Mouse (Mus musculus): ENCODE data around the gene Parp16. TPM values are rescaled to one million over a fixed set of nuclear protein-coding genes. Genes with fewer than 3 reads are reported as not detected.
"Not testable (repeated sequence)": the region's sequence is repeated elsewhere in the genome, so short reads cannot be mapped to it uniquely, and the experiment has no call there.

The Parp16 gene
- polyA plus RNA-seq, 1 experiment, result 2.1 TPM

DNA sequence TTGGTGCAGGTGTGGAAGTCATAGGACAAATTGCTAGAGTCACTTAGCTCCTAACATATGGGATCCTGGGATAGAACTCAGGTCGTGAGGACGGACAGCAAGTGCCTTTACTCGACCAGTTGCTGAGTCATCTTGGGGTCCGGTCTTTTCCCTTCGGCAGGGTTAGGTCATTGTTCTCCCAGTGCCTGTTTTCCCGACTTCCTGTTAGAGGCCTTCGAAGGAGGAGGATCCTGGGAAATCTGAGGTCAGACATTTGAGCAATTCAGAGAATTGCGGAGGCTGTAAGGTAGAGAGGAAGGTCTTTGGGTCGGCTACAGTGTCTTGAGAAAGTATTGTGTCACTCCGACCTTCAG lies 19.2 kb downstream of the Parp16 start:
- no peaks in the 10 kb centered on the region for H3K27me3 ChIP-seq (ENCODE audit: control insufficient read depth, insufficient read depth, insufficient read length)
- no peaks in the 10 kb centered on the region for H3K79me2 ChIP-seq (ENCODE audit: control insufficient read depth, insufficient read depth)
- H3K79me3 ChIP-seq (ENCODE audit: low read depth), result no peaks in the 10 kb centered on the region
- H3ac ChIP-seq (ENCODE audit: control insufficient read depth, insufficient read length, low read depth), result no peak overlapping the region
- H3K4me3 ChIP-seq (ENCODE audit: insufficient read depth, poor library complexity, severe bottlenecking), result no peak overlapping the region
- no peaks in the 10 kb centered on the region for H3K36me3 ChIP-seq (ENCODE audit: control insufficient read depth, insufficient read depth)
- TF ChIP-seq CTCF (IDR thresholded peaks at IDR 0.05; ENCODE audit: control insufficient read depth, insufficient read depth, insufficient read length) (no peak), CEBPB (IDR thresholded peaks at IDR 0.05; ENCODE audit: low read depth) (no peak), MYOD1 (IDR thresholded peaks at IDR 0.05; ENCODE audit: control insufficient read depth, insufficient read length, low read depth) (no peak), FOSL1 (IDR thresholded peaks at IDR 0.05; ENCODE audit: insufficient read depth, low read length, poor library complexity, severe bottlenecking) (no peak), USF1 (IDR thresholded peaks at IDR 0.05; ENCODE audit: low read depth) (no peak), MAX (IDR thresholded peaks at IDR 0.05) (no peak), MYOG (IDR thresholded peaks at IDR 0.05; ENCODE audit: control insufficient read depth, extremely low read depth, insufficient read length) (no peak)

DNA sequence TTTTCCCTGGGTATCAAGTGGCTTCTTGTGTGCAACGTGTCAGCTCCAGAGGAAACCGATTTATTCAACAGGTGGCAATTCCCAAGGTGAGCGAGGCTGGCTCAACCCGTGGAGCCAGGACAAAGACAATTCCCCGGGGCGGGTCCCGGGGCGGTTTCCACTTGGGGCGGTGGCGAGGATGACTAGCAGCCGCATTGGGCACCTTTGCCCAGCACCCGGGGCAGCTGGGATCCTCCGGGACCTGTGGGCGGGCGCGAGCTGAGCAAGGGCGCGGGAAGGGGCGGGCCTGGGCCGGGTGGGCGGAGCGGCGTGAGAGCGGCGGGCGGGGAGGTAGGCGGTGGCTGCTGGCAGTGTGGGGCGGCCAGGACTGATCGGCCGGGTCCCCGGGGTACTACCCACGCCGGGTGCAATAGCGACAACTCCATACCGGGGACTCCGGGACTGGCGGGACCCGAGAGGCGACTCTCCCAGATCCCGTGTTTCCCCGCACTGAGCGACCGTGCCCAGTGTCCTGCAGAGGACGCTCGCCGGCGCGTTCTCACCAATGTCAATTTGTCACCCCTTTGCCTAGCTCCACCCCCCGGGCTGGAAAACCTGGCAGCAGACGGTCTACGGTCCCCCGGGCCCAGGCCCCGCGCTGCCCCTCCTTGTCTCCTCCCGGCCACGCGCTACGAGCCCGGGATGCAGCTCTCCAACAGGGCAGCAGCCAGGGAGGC lies 19.8 kb downstream of the Parp16 start:
- Histone ChIP-seq H3K79me3 (ENCODE audit: low read depth) (no peaks in the 10 kb centered on the region), H3K27me3 (ENCODE audit: control insufficient read depth, insufficient read depth, insufficient read length) (no peaks in the 10 kb centered on the region), H3K4me3 (ENCODE audit: insufficient read depth, poor library complexity, severe bottlenecking) (peak overlapping the region; percentile 41), H3ac (ENCODE audit: control insufficient read depth, insufficient read length, low read depth) (peak overlapping the region; percentile 64), H3K79me2 (ENCODE audit: control insufficient read depth, insufficient read depth) (no peaks in the 10 kb centered on the region), H3K36me3 (ENCODE audit: control insufficient read depth, insufficient read depth) (no peaks in the 10 kb centered on the region)
- no peak for TF ChIP-seq MYOD1 (IDR thresholded peaks at IDR 0.05; ENCODE audit: control insufficient read depth, insufficient read length, low read depth)
- TF ChIP-seq CTCF (IDR thresholded peaks at IDR 0.05; ENCODE audit: control insufficient read depth, insufficient read depth, insufficient read length), result peak; percentile 32

DNA sequence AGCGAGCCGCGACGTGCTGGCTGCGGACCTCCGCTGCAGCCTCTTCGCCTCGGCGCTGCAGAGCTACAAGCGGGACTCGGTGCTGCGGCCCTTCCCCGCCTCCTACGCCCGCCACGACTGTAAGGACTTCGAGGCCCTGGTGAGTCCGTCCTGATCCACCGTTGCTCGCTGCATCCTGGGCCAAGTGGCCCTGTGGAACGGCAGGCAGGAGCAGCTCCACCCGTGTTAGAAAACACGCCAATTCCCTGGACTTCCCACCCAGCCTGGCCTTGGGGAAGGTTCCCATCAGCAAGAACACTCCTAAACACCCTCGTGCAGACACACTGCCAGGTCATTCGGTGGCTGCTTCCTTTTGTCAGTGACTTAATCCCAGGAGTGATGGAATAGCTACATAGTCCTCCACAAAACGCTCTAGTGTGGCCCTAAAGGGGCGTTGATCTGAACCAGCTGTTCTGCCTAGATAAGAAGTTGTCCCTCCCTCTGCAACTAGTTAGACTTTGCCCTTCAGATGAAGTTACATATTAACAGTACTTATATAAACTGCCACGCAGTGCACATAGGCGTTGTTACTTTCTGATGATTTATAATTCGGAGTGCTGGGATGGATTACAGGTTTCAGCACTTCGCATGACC lies 20.5 kb downstream of the Parp16 start:
- peak overlapping the region; percentile 64 for H3ac ChIP-seq (ENCODE audit: control insufficient read depth, insufficient read length, low read depth)
- no peaks in the 10 kb centered on the region for H3K79me3 ChIP-seq (ENCODE audit: low read depth)
- H3K4me3 ChIP-seq (ENCODE audit: insufficient read depth, poor library complexity, severe bottlenecking), result peak overlapping the region; percentile 41
- H3K79me2 ChIP-seq (ENCODE audit: control insufficient read depth, insufficient read depth), result no peaks in the 10 kb centered on the region
- no peak for TF ChIP-seq CEBPB (IDR thresholded peaks at IDR 0.05; ENCODE audit: low read depth)
- no peak for TF ChIP-seq CTCF (IDR thresholded peaks at IDR 0.05; ENCODE audit: control insufficient read depth, insufficient read depth, insufficient read length)
- no peak for TF ChIP-seq FOSL1 (IDR thresholded peaks at IDR 0.05; ENCODE audit: insufficient read depth, low read length, poor library complexity, severe bottlenecking)
- TF ChIP-seq USF1 (IDR thresholded peaks at IDR 0.05; ENCODE audit: low read depth), result no peak
- no peak for TF ChIP-seq MYOD1 (IDR thresholded peaks at IDR 0.05; ENCODE audit: control insufficient read depth, insufficient read length, low read depth)
- TF ChIP-seq MYOG (IDR thresholded peaks at IDR 0.05; ENCODE audit: control insufficient read depth, extremely low read depth, insufficient read length), result no peak
- TF ChIP-seq MAX (IDR thresholded peaks at IDR 0.05), result no peak
- no peaks in the 10 kb centered on the region for H3K36me3 ChIP-seq (ENCODE audit: control insufficient read depth, insufficient read depth)
- H3K27me3 ChIP-seq (ENCODE audit: control insufficient read depth, insufficient read depth, insufficient read length), result no peaks in the 10 kb centered on the region

DNA sequence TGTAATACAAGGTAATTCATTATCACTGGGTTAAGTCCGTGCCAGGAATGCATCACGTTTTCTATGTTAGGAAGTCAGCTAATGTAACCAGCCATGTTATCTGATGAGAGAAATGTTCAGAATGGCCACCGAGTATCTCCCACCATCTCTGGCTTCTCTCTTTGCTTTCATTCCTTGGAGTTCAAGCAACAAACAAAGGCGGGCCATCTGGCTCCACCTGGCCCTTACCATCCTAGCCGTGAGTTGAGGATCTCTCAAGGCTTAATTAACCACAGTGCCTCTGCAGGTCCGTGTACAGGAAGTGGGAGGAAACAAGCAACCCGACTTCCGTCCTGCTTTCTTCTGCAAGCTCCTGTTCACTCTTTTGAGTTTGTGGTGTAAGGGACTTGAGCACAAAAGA lies 21.8 kb downstream of the Parp16 start:
- Histone ChIP-seq H3ac (ENCODE audit: control insufficient read depth, insufficient read length, low read depth) (no peak overlapping the region), H3K4me3 (ENCODE audit: insufficient read depth, poor library complexity, severe bottlenecking) (no peak overlapping the region), H3K27me3 (ENCODE audit: control insufficient read depth, insufficient read depth, insufficient read length) (no peaks in the 10 kb centered on the region), H3K36me3 (ENCODE audit: control insufficient read depth, insufficient read depth) (no peaks in the 10 kb centered on the region), H3K79me2 (ENCODE audit: control insufficient read depth, insufficient read depth) (no peaks in the 10 kb centered on the region), H3K79me3 (ENCODE audit: low read depth) (no peaks in the 10 kb centered on the region)
- TF ChIP-seq MYOG (IDR thresholded peaks at IDR 0.05; ENCODE audit: control insufficient read depth, extremely low read depth, insufficient read length) (no peak), USF1 (IDR thresholded peaks at IDR 0.05; ENCODE audit: low read depth) (no peak), FOSL1 (IDR thresholded peaks at IDR 0.05; ENCODE audit: insufficient read depth, low read length, poor library complexity, severe bottlenecking) (no peak)

DNA sequence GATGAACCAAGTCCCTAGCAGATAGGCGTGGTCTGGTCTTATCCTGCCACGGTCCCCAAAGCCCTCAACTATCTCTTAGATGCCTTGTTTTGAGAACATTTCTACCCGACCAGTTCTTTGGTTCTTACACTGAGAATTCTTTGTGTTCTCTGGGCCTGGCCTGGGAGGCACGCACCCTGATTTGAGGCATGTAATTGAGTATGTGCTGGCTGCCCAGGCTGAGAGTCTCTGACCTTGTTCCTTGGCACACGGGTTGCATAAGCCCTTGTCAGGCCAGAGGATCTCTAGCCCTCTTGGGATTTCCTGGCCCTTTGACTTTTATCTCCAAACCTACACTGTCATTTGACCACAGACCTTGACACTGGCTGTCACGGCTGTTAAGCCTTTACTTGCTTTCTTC lies 22.5 kb downstream of the Parp16 start:
- no peak overlapping the region for H3K4me3 ChIP-seq (ENCODE audit: insufficient read depth, poor library complexity, severe bottlenecking)
- no peaks in the 10 kb centered on the region for H3K79me2 ChIP-seq (ENCODE audit: control insufficient read depth, insufficient read depth)
- H3K79me3 ChIP-seq (ENCODE audit: low read depth), result no peaks in the 10 kb centered on the region
- no peak overlapping the region for H3ac ChIP-seq (ENCODE audit: control insufficient read depth, insufficient read length, low read depth)
- TF ChIP-seq MAX (IDR thresholded peaks at IDR 0.05) (no peak), MYOD1 (IDR thresholded peaks at IDR 0.05; ENCODE audit: control insufficient read depth, insufficient read length, low read depth) (no peak), CTCF (IDR thresholded peaks at IDR 0.05; ENCODE audit: control insufficient read depth, insufficient read depth, insufficient read length) (no peak), USF1 (IDR thresholded peaks at IDR 0.05; ENCODE audit: low read depth) (no peak), MYOG (IDR thresholded peaks at IDR 0.05; ENCODE audit: control insufficient read depth, extremely low read depth, insufficient read length) (no peak), FOSL1 (IDR thresholded peaks at IDR 0.05; ENCODE audit: insufficient read depth, low read length, poor library complexity, severe bottlenecking) (no peak), CEBPB (IDR thresholded peaks at IDR 0.05; ENCODE audit: low read depth) (no peak)
- H3K27me3 ChIP-seq (ENCODE audit: control insufficient read depth, insufficient read depth, insufficient read length), result no peaks in the 10 kb centered on the region
- H3K36me3 ChIP-seq (ENCODE audit: control insufficient read depth, insufficient read depth), result no peaks in the 10 kb centered on the region

DNA sequence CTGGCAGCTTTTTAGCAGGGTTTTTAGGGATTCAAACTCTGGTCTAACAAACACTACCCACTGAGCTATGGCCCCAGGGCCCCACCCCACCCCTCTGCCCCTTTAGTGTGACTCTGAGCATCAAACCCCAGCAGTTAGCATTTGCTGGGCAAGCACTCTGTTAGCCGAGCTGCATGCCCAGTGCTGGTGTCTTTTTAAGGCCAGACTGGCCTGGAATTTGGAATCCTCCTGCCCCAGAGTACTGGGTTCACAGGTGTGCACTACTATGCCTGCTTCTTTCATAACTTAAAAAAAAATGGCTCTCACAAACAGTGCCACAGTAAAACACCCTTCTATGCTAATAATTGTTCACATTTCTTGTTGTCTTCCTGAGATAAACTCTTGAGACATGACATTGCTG lies 23.8 kb downstream of the Parp16 start:
- TF ChIP-seq CTCF (IDR thresholded peaks at IDR 0.05; ENCODE audit: control insufficient read depth, insufficient read depth, insufficient read length), result no peak
- TF ChIP-seq MYOD1 (IDR thresholded peaks at IDR 0.05; ENCODE audit: control insufficient read depth, insufficient read length, low read depth), result no peak
- no peak for TF ChIP-seq FOSL1 (IDR thresholded peaks at IDR 0.05; ENCODE audit: insufficient read depth, low read length, poor library complexity, severe bottlenecking)
- TF ChIP-seq MAX (IDR thresholded peaks at IDR 0.05), result no peak
- no peak for TF ChIP-seq MYOG (IDR thresholded peaks at IDR 0.05; ENCODE audit: control insufficient read depth, extremely low read depth, insufficient read length)
- no peak for TF ChIP-seq CEBPB (IDR thresholded peaks at IDR 0.05; ENCODE audit: low read depth)
- TF ChIP-seq USF1 (IDR thresholded peaks at IDR 0.05; ENCODE audit: low read depth), result no peak

DNA sequence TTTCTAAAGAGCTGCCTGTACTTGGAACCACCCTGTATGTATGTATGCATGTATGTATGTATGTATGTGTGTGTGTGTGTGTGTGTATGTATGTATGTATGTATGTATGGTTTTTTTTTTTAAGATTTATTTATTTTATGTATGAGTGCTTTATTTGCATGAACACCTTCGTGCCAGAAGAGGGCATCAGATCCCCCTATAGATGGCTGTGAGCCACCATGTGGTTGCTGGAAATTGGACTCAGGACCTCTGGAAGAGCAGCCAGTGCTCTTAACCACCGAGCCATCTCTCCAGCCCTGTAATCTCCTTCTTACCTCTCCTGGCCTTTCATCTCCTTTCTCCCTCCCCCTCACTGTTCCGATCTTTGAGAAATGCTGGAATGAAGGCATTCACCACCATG lies 25.2 kb downstream of the Parp16 start:
- not testable (repeated sequence) for H3K27me3 ChIP-seq (ENCODE audit: control insufficient read depth, insufficient read depth, insufficient read length); H3K79me2 ChIP-seq (ENCODE audit: control insufficient read depth, insufficient read depth); H3K36me3 ChIP-seq (ENCODE audit: control insufficient read depth, insufficient read depth); H3K79me3 ChIP-seq (ENCODE audit: low read depth); H3K4me3 ChIP-seq (ENCODE audit: insufficient read depth, poor library complexity, severe bottlenecking); H3ac ChIP-seq (ENCODE audit: control insufficient read depth, insufficient read length, low read depth)

More for the DNA sequence above, 23.8 kb downstream of the Parp16 start:
- Histone ChIP-seq H3K36me3 (ENCODE audit: control insufficient read depth, insufficient read depth) (no peaks in the 10 kb centered on the region), H3K27me3 (ENCODE audit: control insufficient read depth, insufficient read depth, insufficient read length) (no peaks in the 10 kb centered on the region), H3ac (ENCODE audit: control insufficient read depth, insufficient read length, low read depth) (no peak overlapping the region), H3K79me2 (ENCODE audit: control insufficient read depth, insufficient read depth) (no peaks in the 10 kb centered on the region), H3K79me3 (ENCODE audit: low read depth) (no peaks in the 10 kb centered on the region), H3K4me3 (ENCODE audit: insufficient read depth, poor library complexity, severe bottlenecking) (no peak overlapping the region)

All from C2C12 (cell line).